Mouse (Mus musculus): Measurements from ENCODE around the gene Srcap. TPM values are rescaled to one million over a fixed set of nuclear protein-coding genes. Genes with fewer than 3 reads are reported as not detected.

The Srcap gene
- polyA plus RNA-seq, 1 experiment from 2014 or later, result 24.1 TPM

DNA sequence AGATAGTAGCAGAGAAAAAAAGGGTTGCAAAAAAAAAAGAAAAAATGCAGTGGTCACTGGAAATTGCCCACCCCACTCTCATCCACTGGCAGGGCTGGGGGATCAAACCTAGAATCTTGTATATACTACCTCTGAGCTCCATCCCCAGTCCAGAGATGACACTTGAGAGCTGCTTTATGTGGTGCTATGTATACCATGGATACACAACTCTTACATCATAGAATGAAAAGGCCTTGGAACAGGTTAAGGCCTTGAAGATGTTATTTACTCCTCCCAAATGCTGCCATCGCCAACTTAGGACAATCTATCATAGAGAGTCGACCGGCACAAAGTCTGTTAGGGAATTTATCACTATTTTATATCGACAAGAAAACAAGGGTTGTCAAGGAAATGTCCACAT, 34.9 kb upstream of the Srcap start:
- DNase-seq (ENCODE audit: low spot score) (no peak), ATAC-seq (replicated peaks; ENCODE audit: low FRiP score, low read depth) (no peak)
- peak overlapping the region; percentile 98; the same call in 1 of the 2 replicates for H3K27ac ChIP-seq
- TF ChIP-seq CTCF (IDR thresholded peaks at IDR 0.05; ENCODE audit: low read depth), result no peak
- H3K9me3 ChIP-seq (replicated peaks; ENCODE audit: low read length), result no peaks in the 10 kb centered on the region
- H3K4me3 ChIP-seq (replicated peaks; ENCODE audit: low read depth, low read length), result peak overlapping the region; percentile 98
- H3K36me3 ChIP-seq (ENCODE audit: insufficient read depth, low read length), result peaks cover 24% of the 10 kb centered on the region; the same call in 1 of the 2 replicates
- H3K27me3 ChIP-seq (ENCODE audit: insufficient read depth, low read length), result no peaks in the 10 kb centered on the region
- peak overlapping the region; percentile 78 for H3K4me2 ChIP-seq (ENCODE audit: low read length)
- 66% methylated on average over 4 of the region's 4 CpGs for WGBS
- H3K9ac ChIP-seq (ENCODE audit: low read depth, low read length), result peak overlapping the region; percentile 96; the same call in 1 of the 2 replicates
- peaks cover 17% of the 10 kb centered on the region for H3K4me1 ChIP-seq (replicated peaks; ENCODE audit: insufficient read depth, low read length)

DNA sequence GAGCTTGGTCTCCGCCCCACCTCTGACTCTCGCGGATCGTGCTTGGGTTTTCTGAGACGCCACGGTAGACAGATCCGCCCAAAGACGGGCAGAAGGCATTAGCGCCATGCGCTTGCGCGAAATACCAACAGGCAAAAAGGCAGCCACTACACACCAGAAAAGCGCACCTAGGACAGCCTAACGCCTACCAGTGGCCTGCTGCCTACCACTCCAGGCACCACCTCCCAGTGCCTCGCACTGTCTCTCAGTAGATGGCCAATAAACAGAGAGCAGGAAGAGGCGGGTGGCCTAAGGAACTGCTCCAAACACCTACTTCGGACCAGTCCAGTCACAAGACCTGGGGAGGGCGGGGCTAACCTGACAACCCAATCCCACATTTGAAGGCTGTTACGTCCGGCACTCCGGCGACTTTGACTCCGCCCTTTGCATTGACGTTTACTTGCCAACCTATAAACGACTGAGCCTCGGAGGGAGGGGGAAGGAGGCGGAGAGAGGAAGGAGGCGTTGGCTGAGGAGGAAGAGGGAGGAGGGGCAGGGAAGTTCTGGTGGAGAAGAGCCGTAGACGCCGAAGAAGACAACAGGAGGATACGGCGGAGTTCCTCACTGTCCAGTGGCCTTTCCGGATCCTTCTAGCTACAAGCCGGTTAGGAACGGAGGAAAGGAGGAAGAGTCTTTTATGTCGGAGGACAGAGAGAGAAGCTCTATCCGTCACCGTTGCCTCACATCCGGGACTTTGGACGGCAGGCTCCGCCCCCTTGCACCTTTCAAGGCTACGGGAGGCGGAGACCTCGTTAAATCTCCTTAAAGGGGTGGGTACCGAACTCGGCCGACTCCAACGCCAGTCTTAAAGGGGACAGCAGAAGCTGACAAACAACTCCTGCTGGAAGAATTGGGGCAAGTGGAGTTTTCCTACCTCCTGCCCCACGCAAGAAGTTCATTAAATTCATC, 33.8 kb upstream of the Srcap start:
- no peaks in the 10 kb centered on the region for H3K27me3 ChIP-seq (ENCODE audit: insufficient read depth, low read length)

DNA sequence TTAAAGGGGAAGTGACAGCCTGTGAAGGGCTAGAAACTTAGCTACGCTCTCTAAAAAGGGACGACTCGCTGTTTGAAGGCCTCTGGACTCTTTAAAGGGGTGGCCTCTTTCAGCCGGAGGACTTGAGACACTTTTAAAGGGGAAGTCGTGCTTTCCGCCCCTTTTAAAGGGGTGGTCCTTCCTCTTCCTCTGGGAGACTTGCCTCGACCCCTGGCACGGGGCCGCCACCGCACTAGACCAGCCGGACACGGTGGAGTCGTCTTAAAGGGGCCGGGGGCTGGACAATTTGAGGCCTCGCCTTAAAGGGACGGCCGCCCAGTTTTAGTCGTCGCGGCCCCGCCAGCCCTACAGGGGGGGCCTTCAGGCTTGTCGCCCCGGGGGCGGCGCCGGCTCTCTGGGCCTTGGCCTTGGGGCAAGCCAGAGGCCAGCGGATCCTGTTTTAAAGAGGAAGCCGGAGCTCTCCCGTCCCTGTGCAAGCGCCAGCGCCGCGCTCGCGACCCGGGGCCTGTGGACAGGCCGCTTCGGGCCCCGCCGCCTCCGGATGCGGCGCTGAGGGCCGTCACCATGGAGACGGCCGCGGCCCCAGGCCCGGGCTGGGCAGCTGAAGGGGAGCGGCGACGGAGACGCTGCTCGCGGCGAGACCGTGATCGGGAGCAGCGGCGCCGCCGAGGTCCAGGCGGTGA, 33.0 kb upstream of the Srcap start, which contains the start of gene Fbrs:
Fbrs (plus strand) TSS at position 565 of the 683 bp plus-strand sequence.
- H3K36me3 ChIP-seq (ENCODE audit: insufficient read depth, low read length), result peaks cover 30% of the 10 kb centered on the region; the same call in 1 of the 2 replicates
- H3K27ac ChIP-seq, result peak within 1 kb of the TSS; percentile 98
- peak within 1 kb of the TSS; percentile 98 for H3K4me3 ChIP-seq (replicated peaks; ENCODE audit: low read depth, low read length)
- H3K9me3 ChIP-seq (replicated peaks; ENCODE audit: low read length), result no peaks in the 10 kb centered on the region
- peak within 1 kb of the TSS; percentile 96 for H3K9ac ChIP-seq (ENCODE audit: low read depth, low read length)
- peaks cover 10% of the 10 kb centered on the region; the same call in 1 of the 2 replicates for H3K4me1 ChIP-seq (replicated peaks; ENCODE audit: insufficient read depth, low read length)
- WGBS, result under 1% methylated on average over 57 of the region's 62 CpGs
- DNase-seq (ENCODE audit: low spot score), result peak; percentile 98
- peak; percentile 5; the same call in 1 of the 2 replicates for TF ChIP-seq CTCF (IDR thresholded peaks at IDR 0.05; ENCODE audit: low read depth)
- no peaks in the 10 kb centered on the region for H3K27me3 ChIP-seq (ENCODE audit: insufficient read depth, low read length)
- H3K4me2 ChIP-seq (ENCODE audit: low read length), result peak within 1 kb of the TSS; percentile 78
- ATAC-seq (replicated peaks; ENCODE audit: low FRiP score, low read depth), result peak; percentile 77

More for the DNA sequence above, 33.8 kb upstream of the Srcap start:
- Histone ChIP-seq H3K36me3 (ENCODE audit: insufficient read depth, low read length) (peaks cover 30% of the 10 kb centered on the region; the same call in 1 of the 2 replicates), H3K9ac (ENCODE audit: low read depth, low read length) (peak overlapping the region; percentile 96), H3K4me3 (replicated peaks; ENCODE audit: low read depth, low read length) (peak overlapping the region; percentile 98), H3K27ac (peak overlapping the region; percentile 98), H3K4me2 (ENCODE audit: low read length) (peak overlapping the region; percentile 78), H3K9me3 (replicated peaks; ENCODE audit: low read length) (no peaks in the 10 kb centered on the region), H3K4me1 (replicated peaks; ENCODE audit: insufficient read depth, low read length) (peaks cover 10% of the 10 kb centered on the region; the same call in 1 of the 2 replicates)
- WGBS, result under 1% methylated on average over 50 of the region's 50 CpGs
- DNase-seq (ENCODE audit: low spot score) (peak; percentile 100), ATAC-seq (replicated peaks; ENCODE audit: low FRiP score, low read depth) (peak; percentile 94)
- peak; percentile 29; the same call in 1 of the 2 replicates for TF ChIP-seq CTCF (IDR thresholded peaks at IDR 0.05; ENCODE audit: low read depth)

DNA sequence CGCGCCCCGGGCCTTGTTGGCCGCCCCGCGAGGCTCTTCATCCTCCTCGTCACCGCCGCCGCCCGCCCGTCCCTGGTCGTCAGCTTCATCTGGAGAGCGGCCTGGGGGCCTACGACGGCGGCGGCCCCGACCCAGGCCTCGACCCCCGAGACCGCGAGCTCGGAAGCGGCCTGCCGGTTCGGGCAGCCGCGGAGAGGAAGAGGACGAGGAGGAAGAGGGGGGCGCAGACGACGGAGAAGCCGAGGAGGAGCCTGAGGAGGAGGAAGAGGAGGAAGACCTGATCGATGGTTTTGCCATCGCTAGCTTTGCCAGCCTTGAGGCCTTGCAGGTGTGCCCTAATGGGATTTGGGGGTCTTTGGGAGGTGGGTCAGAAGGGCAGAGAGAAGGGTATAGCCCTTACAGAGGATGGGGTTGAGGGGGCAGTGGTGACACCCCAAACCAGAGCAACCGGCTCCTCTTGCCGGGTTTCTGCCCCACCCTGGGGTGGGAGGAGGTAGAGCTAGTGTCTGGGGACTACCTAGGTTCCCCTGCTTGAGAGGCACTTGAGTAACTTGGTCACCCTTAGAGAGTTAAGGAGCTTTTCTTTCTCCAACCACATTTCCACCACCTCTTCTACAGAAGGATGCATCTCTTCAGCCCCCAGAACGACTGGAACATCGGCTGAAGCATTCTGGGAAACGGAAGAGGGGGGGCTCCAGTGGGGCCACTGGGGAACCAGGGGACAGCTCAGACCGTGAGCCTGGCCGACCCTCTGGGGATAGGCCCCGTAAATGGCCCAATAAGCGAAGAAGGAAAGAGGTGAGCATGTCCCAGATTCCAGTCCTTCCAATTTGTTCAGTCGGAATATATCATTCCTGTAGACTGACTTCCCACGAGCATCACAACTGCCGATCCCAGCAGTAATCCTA, 32.2 kb upstream of the Srcap start:
- Histone ChIP-seq H3K27ac (peak overlapping the region; percentile 98), H3K9me3 (replicated peaks; ENCODE audit: low read length) (no peaks in the 10 kb centered on the region), H3K4me3 (replicated peaks; ENCODE audit: low read depth, low read length) (peak overlapping the region; percentile 98), H3K4me1 (replicated peaks; ENCODE audit: insufficient read depth, low read length) (peaks cover 10% of the 10 kb centered on the region; the same call in 1 of the 2 replicates), H3K36me3 (ENCODE audit: insufficient read depth, low read length) (peaks cover 29% of the 10 kb centered on the region), H3K9ac (ENCODE audit: low read depth, low read length) (peak overlapping the region; percentile 96), H3K27me3 (ENCODE audit: insufficient read depth, low read length) (no peaks in the 10 kb centered on the region), H3K4me2 (ENCODE audit: low read length) (peak overlapping the region; percentile 78)
- peak; percentile 31 for DNase-seq (ENCODE audit: low spot score)
- ATAC-seq (replicated peaks; ENCODE audit: low FRiP score, low read depth), result no peak
- WGBS, result 3% methylated on average over 47 of the region's 48 CpGs
- TF ChIP-seq CTCF (IDR thresholded peaks at IDR 0.05; ENCODE audit: low read depth), result no peak

DNA sequence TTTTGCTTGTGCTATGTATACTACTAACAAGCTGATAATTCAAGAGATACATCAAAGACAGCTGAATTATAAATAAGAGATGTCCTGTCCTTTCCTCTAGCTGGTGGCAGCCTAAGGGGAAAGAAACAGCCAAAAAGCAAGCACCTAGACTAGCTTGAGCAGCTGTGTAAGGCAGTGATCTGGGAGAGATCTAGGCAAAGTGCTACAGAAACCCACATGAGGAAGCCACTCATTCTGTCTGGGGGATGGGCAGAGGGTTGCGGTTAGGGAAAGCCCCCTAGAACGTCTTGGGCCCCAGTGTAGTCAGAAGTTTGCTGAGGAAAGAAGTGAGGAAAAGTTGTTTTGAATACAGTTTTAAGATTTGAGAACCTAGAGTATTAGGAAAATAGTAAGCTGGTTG, 31.5 kb upstream of the Srcap start:
- peaks cover 27% of the 10 kb centered on the region for H3K36me3 ChIP-seq (ENCODE audit: insufficient read depth, low read length)

More for the DNA sequence above, 31.5 kb upstream of the Srcap start:
- H3K27me3 ChIP-seq (ENCODE audit: insufficient read depth, low read length), result no peaks in the 10 kb centered on the region
- no peaks in the 10 kb centered on the region for H3K9me3 ChIP-seq (replicated peaks; ENCODE audit: low read length)
- ATAC-seq (replicated peaks; ENCODE audit: low FRiP score, low read depth) (no peak), DNase-seq (ENCODE audit: low spot score) (no peak)
- H3K4me2 ChIP-seq (ENCODE audit: low read length), result peak overlapping the region; percentile 78
- H3K27ac ChIP-seq, result no peak overlapping the region; the same call in 1 of the 2 replicates
- peak overlapping the region; percentile 98 for H3K4me3 ChIP-seq (replicated peaks; ENCODE audit: low read depth, low read length)
- H3K4me1 ChIP-seq (replicated peaks; ENCODE audit: insufficient read depth, low read length), result peaks cover 10% of the 10 kb centered on the region; the same call in 1 of the 2 replicates
- 60% methylated on average over 2 of the region's 2 CpGs for WGBS
- peak overlapping the region; percentile 96; the same call in 1 of the 2 replicates for H3K9ac ChIP-seq (ENCODE audit: low read depth, low read length)
- TF ChIP-seq CTCF (IDR thresholded peaks at IDR 0.05; ENCODE audit: low read depth), result no peak

Data from kidney, postnatal 0 days (tissue).